Mouse (Mus musculus) ES-E14 (cell line): ENCODE data around the gene Ccdc43. TPM values are rescaled to one million over a fixed set of nuclear protein-coding genes. Genes with fewer than 3 reads are reported as not detected.
"Not testable (repeated sequence)": the region's sequence is repeated elsewhere in the genome, so short reads cannot be mapped to it uniquely, and the experiment has no call there.

Source experiments
- DNase-seq: peaks from one replicate; pipeline ENCODE4 v3.0.0-alpha.2; 2013; ENCODE audit warnings: low read depth, low spot score
- H3K27ac ChIP-seq: 2 replicates; pipeline ENCODE4 v1.5.1; 2012; ENCODE audit warnings: low read depth, mild to moderate bottlenecking, low read length, moderate library complexity, mixed read lengths; ENCODE audit not compliant: poor library complexity, insufficient read depth, severe bottlenecking
- H3K36me3 ChIP-seq: 2 replicates; pipeline ENCODE4 v1.6.1; 2012; ENCODE audit warnings: mild to moderate bottlenecking, low read length, moderate library complexity, mixed read lengths; ENCODE audit not compliant: control insufficient read depth, poor library complexity, insufficient read depth, severe bottlenecking
- H3K4me1 ChIP-seq, 2 experiments: fragments of 150-350 bp in 1 of 2; sonication (generic) in 1 of 2; 2 replicates each; pipeline ENCODE4 v1.6.1; 2012; ENCODE audit warnings: low read length in 2 of 2, mild to moderate bottlenecking in 1 of 2, mixed read lengths in 1 of 2; ENCODE audit not compliant: control insufficient read depth in 2 of 2, insufficient read depth in 2 of 2, poor library complexity in 1 of 2
- H3K4me3 ChIP-seq, 2 experiments: fragments of 150-350 bp in 1 of 2; sonication (generic) in 1 of 2; 2 replicates each; pipeline ENCODE4 v1.5.1; 2012; ENCODE audit warnings: low read length in 2 of 2, low read depth in 1 of 2, mild to moderate bottlenecking in 1 of 2, mixed read lengths in 1 of 2; ENCODE audit not compliant: insufficient read depth in 1 of 2, poor library complexity in 1 of 2, severe bottlenecking in 1 of 2
- H3K9ac ChIP-seq: 2 replicates; pipeline ENCODE4 v1.6.1; 2012; ENCODE audit warnings: low read depth, mild to moderate bottlenecking, low read length, mixed read lengths; ENCODE audit not compliant: poor library complexity, insufficient read depth, severe bottlenecking
- H3K9me3 ChIP-seq: fragments of 150-350 bp; sonication (generic); 2 replicates; pipeline ENCODE4 v1.6.1; 2012; ENCODE audit warnings: low read depth, mild to moderate bottlenecking, low read length; ENCODE audit not compliant: control insufficient read depth, insufficient read depth
- CHD2 ChIP-seq: IDR thresholded peaks from 2 replicates; pipeline ENCODE4 v1.6.1; 2014; ENCODE audit warnings: mild to moderate bottlenecking, low read depth, low read length, inconsistent platforms
- HCFC1 ChIP-seq: IDR thresholded peaks from 2 replicates; pipeline ENCODE4 v1.6.1; 2012; ENCODE audit warnings: low read length, inconsistent platforms, borderline replicate concordance; ENCODE audit not compliant: insufficient read depth
- MAFK ChIP-seq: IDR thresholded peaks from 2 replicates; pipeline ENCODE4 v1.6.1; 2014; ENCODE audit warnings: mild to moderate bottlenecking, low read depth, low read length, inconsistent platforms; ENCODE audit not compliant: insufficient read depth
- ZC3H11A ChIP-seq: IDR thresholded peaks from 2 replicates; pipeline ENCODE4 v1.6.1; 2012; ENCODE audit warnings: low read depth, mild to moderate bottlenecking, inconsistent platforms, low read length, borderline replicate concordance
- ZNF384 ChIP-seq: IDR thresholded peaks from 2 replicates; pipeline ENCODE4 v1.6.1; 2012; ENCODE audit warnings: low read depth, low read length, inconsistent platforms
- in situ Hi-C, 2 experiments: fragments of 600-800 bp; cut with MboI; formaldehyde crosslinking; loops; one replicate each; pipeline ENCODE4 v1.15.1; 2025; ENCODE audit warnings: low sequenced_read_pairs in 2 of 2, inconsistent platforms in 1 of 2; ENCODE audit not compliant: unreplicated experiment in 2 of 2
- total RNA-seq: library from RNA; depleted of rRNA; stranded (reverse); fragments of 300-350 nt; gene quantifications from 2 replicates; pipeline ENCODE4 v1.2.3, GENCODE M21; 2012

Ccdc43 gene
- total RNA-seq, 1 experiment: 53.7 TPM

GRCm38 (mm10) chr11:102725574-102725973 is 28.0 kb upstream of the Ccdc43 start:
- H3K4me1 ChIP-seq: no peaks in the 10 kb centered on the region
- no peak overlapping the region for H3K9ac ChIP-seq
- DNase-seq: no peak
- in situ Hi-C loops: no loop called here
- no peaks in the 10 kb centered on the region for H3K9me3 ChIP-seq
- H3K4me3 ChIP-seq: no peak overlapping the region
- TF ChIP-seq CHD2 (no peak), ZC3H11A (no peak)
- no peak overlapping the region for H3K27ac ChIP-seq
- H3K36me3 ChIP-seq: no peaks in the 10 kb centered on the region

GRCm38 (mm10) chr11:102716135-102716534 is 18.6 kb upstream of the Ccdc43 start:
- H3K36me3 ChIP-seq: no peaks in the 10 kb centered on the region
- no peaks in the 10 kb centered on the region for H3K4me1 ChIP-seq
- TF ChIP-seq MAFK (no peak), CHD2 (no peak), HCFC1 (no peak), ZNF384 (no peak)
- H3K4me3 ChIP-seq: no peak overlapping the region
- no peaks in the 10 kb centered on the region for H3K9me3 ChIP-seq
- in situ Hi-C loops: no loop called here
- H3K27ac ChIP-seq: no peak overlapping the region
- no peak overlapping the region for H3K9ac ChIP-seq
- DNase-seq: no peak

- in situ Hi-C loops, H3K9me3 ChIP-seq: not testable (repeated sequence)
Observed at GRCm38 (mm10) chr11:102714578-102714977, 17.0 kb upstream of the Ccdc43 start.

GRCm38 (mm10) chr11:102712411-102712810 is 14.8 kb upstream of the Ccdc43 start:
- Histone ChIP-seq H3K4me3 (no peak overlapping the region), H3K27ac (no peak overlapping the region), H3K4me1 (no peaks in the 10 kb centered on the region), H3K36me3 (no peaks in the 10 kb centered on the region), H3K9me3 (no peaks in the 10 kb centered on the region), H3K9ac (no peak overlapping the region)
- in situ Hi-C loops: no loop called here
- no peak for TF ChIP-seq ZC3H11A
- TF ChIP-seq ZNF384: no peak
- TF ChIP-seq MAFK: no peak
- TF ChIP-seq HCFC1: no peak
- no peak for TF ChIP-seq CHD2
- no peak for DNase-seq

More at GRCm38 (mm10) chr11:102714578-102714977, 17.0 kb upstream of the Ccdc43 start:
- not testable (repeated sequence) for H3K27ac ChIP-seq, DNase-seq, H3K36me3 ChIP-seq, H3K9ac ChIP-seq, H3K4me3 ChIP-seq, H3K4me1 ChIP-seq

- H3K4me3 ChIP-seq, H3K9ac ChIP-seq, H3K27ac ChIP-seq, in situ Hi-C loops, H3K9me3 ChIP-seq, DNase-seq, H3K4me1 ChIP-seq, H3K36me3 ChIP-seq: not testable (repeated sequence)
Observed at GRCm38 (mm10) chr11:102702206-102702605, 4.6 kb upstream of the Ccdc43 start.
